Mouse (Mus musculus) liver, postnatal 0 days (tissue): Measurements from ENCODE around the gene Gata3. TPM values are rescaled to one million over a fixed set of nuclear protein-coding genes. Genes with fewer than 3 reads are reported as not detected.

ENCODE experiments used
- ATAC-seq: fragments of 200-750 bp; cut with Nextera tagmentation; 2 replicates; pipeline ENCODE4 v1.8.0; 2017; ENCODE audit warnings: mild to moderate bottlenecking, moderate library complexity
- DNase-seq: peaks from one replicate; pipeline ENCODE4 v3.0.0-alpha.2; 2016
- H3K27ac ChIP-seq: fragments of 300-500 bp; sonication (generic); 2 replicates; pipeline ENCODE4 v1.5.1; 2014; ENCODE audit warnings: antibody characterized with exemption, moderate library complexity, mild to moderate bottlenecking, low read depth
- H3K27me3 ChIP-seq: fragments of 300-500 bp; sonication (generic); 2 replicates; pipeline ENCODE4 v1.6.1; 2014; ENCODE audit warnings: low read length, control low read depth, mixed read lengths; ENCODE audit not compliant: insufficient read depth
- H3K36me3 ChIP-seq: fragments of 300-500 bp; sonication (generic); replicated peaks from 2 replicates; pipeline ENCODE4 v1.6.1; 2014; ENCODE audit warnings: mild to moderate bottlenecking, control low read depth, low read length, moderate library complexity, mixed read lengths; ENCODE audit not compliant: insufficient read depth
- H3K4me1 ChIP-seq: fragments of 300-500 bp; sonication (generic); 2 replicates; pipeline ENCODE4 v1.6.1; 2014; ENCODE audit warnings: antibody characterized with exemption, mild to moderate bottlenecking, control low read depth; ENCODE audit not compliant: insufficient read depth
- H3K4me2 ChIP-seq: fragments of 300-500 bp; sonication (generic); 2 replicates; pipeline ENCODE4 v1.6.1; 2014; ENCODE audit warnings: low read depth, mild to moderate bottlenecking, low read length, moderate library complexity, mixed read lengths
- H3K4me3 ChIP-seq: fragments of 300-500 bp; sonication (generic); 2 replicates; pipeline ENCODE4 v1.5.1; 2014; ENCODE audit warnings: low read depth, low read length
- H3K9ac ChIP-seq: fragments of 300-500 bp; sonication (generic); replicated peaks from 2 replicates; pipeline ENCODE4 v1.6.1; 2014; ENCODE audit warnings: mild to moderate bottlenecking, moderate library complexity
- H3K9me3 ChIP-seq: fragments of 300-500 bp; sonication (generic); 2 replicates; pipeline ENCODE4 v1.6.1; 2016; ENCODE audit warnings: mild to moderate bottlenecking, control low read depth, low read length, mixed read lengths
- CTCF ChIP-seq: sonication (generic); IDR thresholded peaks from 2 replicates; pipeline ENCODE4 v1.5.1; 2016; ENCODE audit warnings: antibody characterized with exemption, low read depth
- EP300 ChIP-seq: IDR thresholded peaks from 2 replicates; pipeline ENCODE4 v1.6.1; 2016; ENCODE audit warnings: antibody characterized with exemption, low read depth, mild to moderate bottlenecking
- WGBS: fragments of 180-500 bp; shearing (Covaris S2); extraction: QIAGEN DNeasy Blood & Tissue Kit; methylation state at CpG from one replicate; pipeline ENCODE4 v1.1.7; 2014; ENCODE audit not compliant: insufficient replicate concordance; 5-methylcytosine and 5-hydroxymethylcytosine counted together
- polyA plus RNA-seq: library from polyadenylated mRNA; unstranded; fragments of >200 nt; fragmentation: Nextera tagmentation; extraction: Ambion mirVana; gene quantifications from 2 replicates; pipeline ENCODE4 v1.2.1, GENCODE M21; 2015

Gata3 gene
- polyA plus RNA-seq, 1 experiment from 2014 or later, result 1.3 TPM

DNA sequence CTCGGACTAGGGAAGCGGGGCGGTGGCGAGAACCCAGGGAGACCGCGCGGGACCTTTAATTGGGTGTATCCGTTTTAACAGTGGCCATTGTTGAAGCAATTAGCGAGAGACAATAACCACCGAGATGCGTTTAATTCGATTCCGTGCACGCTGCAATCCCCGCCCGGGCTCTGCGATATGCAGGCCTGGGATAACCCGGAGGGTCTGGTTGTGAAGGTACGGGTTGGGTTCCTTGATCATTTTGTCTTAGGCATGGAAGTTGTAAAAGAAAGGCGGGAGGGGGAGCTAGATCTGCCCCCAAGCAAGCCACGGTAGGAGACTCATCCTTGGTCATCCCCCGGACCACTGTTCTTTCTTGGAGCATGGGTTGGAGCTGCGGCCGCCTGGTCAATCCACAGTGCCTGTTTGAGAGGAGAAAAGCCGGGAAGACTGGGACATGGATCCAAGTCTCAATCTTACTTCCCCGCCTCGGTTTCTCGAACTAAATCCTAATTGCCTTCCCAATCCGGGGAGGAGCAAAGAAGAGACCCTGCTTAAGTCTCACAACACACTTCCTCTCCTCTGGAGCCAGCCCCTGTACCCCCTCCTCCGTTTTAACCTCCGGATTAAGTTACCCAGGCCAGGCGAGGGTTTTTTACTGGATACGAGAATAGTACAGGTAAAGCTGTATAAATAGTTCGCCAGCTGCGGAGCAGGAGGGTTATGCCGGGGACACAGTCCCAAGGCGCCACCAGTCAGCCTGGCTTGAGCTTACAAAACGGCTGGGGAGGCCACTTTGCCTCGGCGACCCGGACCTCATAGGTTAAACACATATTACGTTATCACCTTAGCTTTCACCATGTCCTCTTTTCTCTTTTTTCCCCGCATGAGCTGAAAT is 6.7 kb downstream of the Gata3 start:
- Histone ChIP-seq H3K27ac (no peak overlapping the region), H3K4me1 (peaks cover 31% of the 10 kb centered on the region), H3K27me3 (peaks cover 96% of the 10 kb centered on the region), H3K36me3 (no peaks in the 10 kb centered on the region), H3K9ac (no peak overlapping the region), H3K9me3 (no peaks in the 10 kb centered on the region), H3K4me3 (peak overlapping the region; percentile 41), H3K4me2 (peak overlapping the region; percentile 64)
- no peak for TF ChIP-seq EP300
- no peak for TF ChIP-seq CTCF
- 1% methylated on average over 43 of the region's 43 CpGs for WGBS
- no peak for DNase-seq
- no peak for ATAC-seq

- ATAC-seq, result no peak
- H3K9me3 ChIP-seq, result no peaks in the 10 kb centered on the region
- H3K4me3 ChIP-seq, result peak overlapping the region; percentile 41
- no peak overlapping the region for H3K9ac ChIP-seq
- WGBS, result under 1% methylated on average over 39 of the region's 39 CpGs
- no peaks in the 10 kb centered on the region for H3K36me3 ChIP-seq
- no peak overlapping the region for H3K27ac ChIP-seq
- H3K27me3 ChIP-seq, result peaks cover 96% of the 10 kb centered on the region
- DNase-seq, result no peak
- H3K4me1 ChIP-seq, result peaks cover 34% of the 10 kb centered on the region
- TF ChIP-seq EP300 (no peak), CTCF (no peak)
- peak overlapping the region; percentile 64 for H3K4me2 ChIP-seq
These were observed 7.4 kb downstream of the Gata3 start for GRCm38 (mm10) chr2:9882371-9882925.

- H3K27ac ChIP-seq, result no peak overlapping the region
- peak overlapping the region; percentile 97 for H3K4me2 ChIP-seq
- H3K4me1 ChIP-seq, result peaks cover 40% of the 10 kb centered on the region
- no peak overlapping the region for H3K9ac ChIP-seq
- 10% methylated on average over 13 of the region's 13 CpGs for WGBS
- peaks cover 96% of the 10 kb centered on the region for H3K27me3 ChIP-seq
- no peaks in the 10 kb centered on the region for H3K9me3 ChIP-seq
- no peak for DNase-seq
- no peaks in the 10 kb centered on the region for H3K36me3 ChIP-seq
- TF ChIP-seq EP300, result no peak
- TF ChIP-seq CTCF, result no peak
- peak overlapping the region; percentile 34 for H3K4me3 ChIP-seq
- no peak for ATAC-seq
These were observed 8.2 kb downstream of the Gata3 start for GRCm38 (mm10) chr2:9881611-9882023.

DNA sequence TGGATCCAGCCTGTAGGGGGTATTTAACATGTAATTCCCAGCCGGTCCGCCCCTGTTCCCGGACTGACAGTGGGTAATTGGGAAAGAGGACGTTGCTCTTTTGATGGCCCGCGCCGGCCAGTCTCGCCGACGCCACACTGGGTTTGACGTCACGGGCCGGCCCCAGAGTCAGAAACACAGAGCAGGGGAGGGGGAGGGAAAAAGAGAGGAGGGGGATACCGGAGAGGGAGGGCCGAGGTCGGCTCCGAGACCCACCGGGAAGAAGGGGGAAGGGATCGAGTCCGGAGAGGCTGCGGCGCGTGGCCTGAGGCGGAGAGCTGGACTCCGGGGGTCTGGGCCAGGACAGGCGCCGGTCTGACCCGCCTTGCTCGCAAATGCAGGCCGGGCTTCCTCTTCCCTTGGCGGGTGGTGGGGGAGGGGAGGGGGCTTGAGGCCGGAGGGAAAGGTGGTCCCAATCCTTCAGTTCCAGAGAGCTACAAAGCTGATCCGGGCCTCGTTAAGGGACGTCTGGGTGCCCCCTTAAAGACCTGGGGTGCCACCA is 8.7 kb downstream of the Gata3 start, which contains the start of gene 4930412O13Rik:
TSS of gene 4930412O13Rik (plus strand) at position 202 of the 541 bp plus-strand sequence.
- H3K4me3 ChIP-seq, result peak within 1 kb of the TSS; percentile 62
- WGBS, result 6% methylated on average over 34 of the region's 35 CpGs
- H3K27ac ChIP-seq, result no peak within 1 kb of the TSS
- H3K9me3 ChIP-seq, result no peaks in the 10 kb centered on the region
- peaks cover 40% of the 10 kb centered on the region for H3K4me1 ChIP-seq
- H3K9ac ChIP-seq, result no peak within 1 kb of the TSS
- peaks cover 96% of the 10 kb centered on the region for H3K27me3 ChIP-seq
- TF ChIP-seq EP300 (no peak), CTCF (no peak)
- no peaks in the 10 kb centered on the region for H3K36me3 ChIP-seq
- H3K4me2 ChIP-seq, result peak within 1 kb of the TSS; percentile 97
- ATAC-seq, result no peak
- peak; percentile 56 for DNase-seq

DNA sequence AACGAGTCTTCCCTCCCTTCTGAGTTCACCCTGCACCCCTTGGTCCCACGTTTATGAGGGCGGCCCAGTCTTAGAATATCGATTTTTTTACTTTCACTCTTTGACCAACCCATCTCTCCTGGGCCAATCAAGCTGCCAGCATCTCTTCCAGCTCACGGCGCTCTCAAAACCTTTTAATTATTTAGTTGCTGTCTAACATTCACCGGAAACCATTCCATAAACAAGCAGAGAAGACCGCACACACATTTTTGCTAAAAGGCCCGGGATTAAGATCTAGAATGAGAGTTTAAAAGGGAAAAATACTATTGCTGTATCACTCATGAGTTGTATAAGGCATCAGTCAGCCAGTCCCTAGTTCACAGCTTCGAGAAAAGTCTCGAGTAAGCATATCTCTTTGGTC is 9.6 kb downstream of the Gata3 start:
- H3K4me3 ChIP-seq, result peak overlapping the region; percentile 62; the same call in 1 of the 2 replicates
- peaks cover 40% of the 10 kb centered on the region for H3K4me1 ChIP-seq
- peak overlapping the region; percentile 97 for H3K4me2 ChIP-seq
- no peak overlapping the region for H3K27ac ChIP-seq
- peaks cover 92% of the 10 kb centered on the region for H3K27me3 ChIP-seq
- no peaks in the 10 kb centered on the region for H3K9me3 ChIP-seq
- ATAC-seq (no peak), DNase-seq (no peak)
- TF ChIP-seq CTCF (no peak), EP300 (no peak)
- no peak overlapping the region for H3K9ac ChIP-seq
- 7% methylated on average over 11 of the region's 11 CpGs for WGBS
- no peaks in the 10 kb centered on the region for H3K36me3 ChIP-seq

DNA sequence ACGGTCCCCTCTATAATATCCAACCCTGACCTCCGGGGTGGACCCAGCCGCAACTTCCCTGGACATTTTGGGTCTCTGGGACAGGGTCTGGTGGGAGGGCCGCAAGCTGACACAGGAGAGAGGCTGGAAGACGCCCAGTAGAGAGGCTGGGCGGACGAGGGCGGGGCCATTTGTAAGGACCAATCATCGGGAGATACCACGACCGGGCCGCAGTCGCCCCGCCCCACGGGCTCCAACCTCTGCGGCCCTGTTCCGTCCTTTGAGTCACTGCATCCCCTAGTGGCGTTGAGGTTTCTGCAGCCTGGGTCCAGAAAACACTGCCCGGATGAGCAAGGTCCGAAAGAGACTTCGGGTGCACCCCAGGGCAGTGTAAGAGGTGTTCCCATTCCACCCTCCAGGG is 10.3 kb downstream of the Gata3 start:
- H3K36me3 ChIP-seq, result no peaks in the 10 kb centered on the region
- ATAC-seq, result peak; percentile 94
- WGBS, result under 1% methylated on average over 21 of the region's 21 CpGs
- H3K4me1 ChIP-seq, result peaks cover 40% of the 10 kb centered on the region
- H3K4me3 ChIP-seq, result peak overlapping the region; percentile 62
- 0 out of 2 replicates have a peak overlapping the region, but pooled peaks have one; percentile 62 for H3K27ac ChIP-seq
- peak overlapping the region; percentile 50; the same call in 1 of the 2 replicates for H3K9ac ChIP-seq
- H3K9me3 ChIP-seq, result no peaks in the 10 kb centered on the region
- H3K4me2 ChIP-seq, result peak overlapping the region; percentile 97
- peaks cover 92% of the 10 kb centered on the region for H3K27me3 ChIP-seq
- peak; percentile 92 for DNase-seq
- TF ChIP-seq CTCF, result peak; percentile 88
- TF ChIP-seq EP300, result no peak
